Mouse (Mus musculus) monocyte, adult 2 months (primary cell): ENCODE data around the gene Gm48551.

Experiments used
- DNase-seq, 2 experiments: peaks; one replicate each; pipeline ENCODE4 v3.0.0; 2022; ENCODE audit warnings: low spot score in 2 of 2, low read depth in 1 of 2

Gm48551 gene

DNA sequence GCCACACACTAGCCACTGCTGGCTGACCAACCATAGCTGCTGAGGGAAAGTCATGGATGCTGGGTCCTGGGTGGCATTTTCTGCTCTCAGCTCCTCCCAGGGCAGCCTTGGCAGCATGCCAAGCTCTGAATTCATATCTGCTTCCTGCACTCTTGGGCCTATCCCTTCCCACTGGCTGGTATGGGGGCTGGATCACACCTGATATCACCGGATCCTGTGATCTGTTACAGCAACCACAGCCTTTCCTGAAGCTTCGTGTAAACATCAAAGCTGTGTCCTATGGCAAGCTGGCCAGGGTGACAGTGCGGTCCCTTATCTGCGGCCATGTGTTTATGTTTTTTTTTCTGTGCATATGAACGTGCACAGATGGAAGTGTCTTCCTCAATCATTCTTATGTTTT lies 2.2 kb upstream of the Gm48551 start:
- no peak for DNase-seq

DNA sequence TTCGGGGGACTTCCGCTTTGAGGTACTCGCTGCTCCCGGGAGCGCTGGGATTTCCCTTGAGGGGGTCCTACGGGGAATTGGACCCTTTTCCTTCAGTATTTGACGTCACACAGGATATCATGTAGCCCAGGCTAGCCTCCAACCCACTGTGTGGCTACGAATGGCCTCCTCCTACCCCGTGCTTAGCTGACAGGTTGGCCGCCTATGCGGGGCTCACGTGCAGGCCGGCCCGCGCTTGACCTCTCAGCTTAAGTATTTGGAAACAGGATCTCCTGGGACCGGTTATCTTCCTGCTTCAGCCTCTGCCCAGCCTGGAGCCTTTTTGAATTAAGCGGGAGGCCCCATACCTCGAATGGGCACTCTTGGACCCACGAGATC lies 328 bp downstream of the Gm48551 start:
- DNase-seq = no peak

DNA sequence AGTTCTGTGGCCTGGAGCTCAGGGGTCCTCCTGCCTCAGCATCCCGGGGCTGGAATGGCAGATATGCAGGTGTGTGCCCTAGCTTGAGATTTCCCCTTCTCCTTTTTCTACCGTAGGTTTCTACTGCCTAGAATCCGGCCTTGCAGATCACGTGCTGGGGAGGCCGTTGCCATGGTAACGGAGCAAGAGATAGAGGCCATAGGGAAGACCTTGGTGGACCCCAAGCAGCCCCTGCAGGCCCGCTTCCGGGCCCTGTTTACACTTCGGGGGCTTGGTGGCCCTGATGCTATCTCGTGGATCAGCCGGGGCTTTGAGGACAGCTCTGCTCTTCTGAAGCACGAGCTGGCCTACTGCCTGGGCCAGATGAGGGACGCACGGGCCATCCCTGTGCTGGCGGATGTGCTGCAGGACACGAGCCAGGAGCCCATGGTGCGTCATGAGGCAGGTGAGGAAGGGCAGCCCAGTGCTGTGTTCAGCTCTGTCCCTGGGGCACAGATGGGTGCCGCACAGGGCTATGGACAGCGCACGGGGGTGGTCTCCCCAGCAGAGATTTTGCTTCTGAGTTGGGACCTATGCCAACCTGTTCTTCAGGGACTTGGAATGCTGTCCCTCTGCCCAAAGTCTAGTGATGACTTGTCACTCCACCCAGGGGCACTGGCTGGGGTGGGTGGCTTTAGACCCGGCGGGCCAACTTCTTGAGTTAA lies 1.5 kb downstream of the Gm48551 start:
- DNase-seq = no peak

DNA sequence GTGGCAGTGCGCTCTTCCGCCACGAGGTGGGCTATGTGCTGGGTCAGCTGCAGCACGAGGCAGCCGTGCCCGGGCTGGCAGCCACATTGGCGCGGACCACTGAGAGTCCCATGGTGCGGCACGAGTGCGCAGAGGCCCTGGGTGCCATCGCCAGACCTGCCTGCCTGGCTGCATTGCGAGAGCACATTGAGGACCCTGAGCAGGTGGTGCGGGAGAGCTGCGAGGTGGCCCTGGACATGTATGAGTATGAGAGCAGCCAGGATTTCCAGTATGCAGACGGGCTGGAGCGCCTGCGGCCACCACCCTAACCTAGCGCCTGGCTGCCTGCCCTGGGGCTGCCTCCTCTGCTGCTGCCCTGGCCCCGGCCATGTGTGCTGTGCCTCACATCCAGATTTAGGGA lies 3.5 kb downstream of the Gm48551 start:
- no peak for DNase-seq

DNA sequence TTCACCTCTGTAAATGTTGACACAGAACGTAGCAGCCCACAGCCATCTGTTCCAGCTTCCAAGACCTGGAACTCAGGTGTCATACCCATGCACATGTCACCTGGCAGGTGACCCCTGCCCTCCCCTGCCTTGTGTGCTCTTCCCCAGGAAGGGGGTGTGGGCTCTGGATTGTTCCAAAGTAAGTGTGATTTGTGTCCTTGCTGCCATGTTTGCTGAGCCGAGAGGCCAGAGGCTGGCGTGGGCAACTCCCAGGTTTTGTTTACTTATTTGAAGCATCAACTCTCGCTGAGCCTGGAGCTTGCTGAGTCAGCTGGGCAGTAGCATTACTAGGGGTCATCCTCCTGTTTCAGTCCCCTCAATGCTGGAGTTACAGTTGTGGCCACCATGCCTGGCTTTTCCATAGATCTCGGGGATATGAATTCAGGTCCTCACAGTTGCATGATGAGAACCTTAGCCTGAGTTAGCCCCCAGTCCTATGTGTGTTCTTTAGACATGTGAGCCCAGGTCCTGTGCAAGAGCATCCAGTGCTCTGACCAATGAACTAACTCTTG lies 4.3 kb downstream of the Gm48551 start, which contains the start of gene Gm48552:
Gene Gm48552, plus strand, starts transcription at position 501 of the 551 bp plus-strand sequence.
- DNase-seq = no peak

DNA sequence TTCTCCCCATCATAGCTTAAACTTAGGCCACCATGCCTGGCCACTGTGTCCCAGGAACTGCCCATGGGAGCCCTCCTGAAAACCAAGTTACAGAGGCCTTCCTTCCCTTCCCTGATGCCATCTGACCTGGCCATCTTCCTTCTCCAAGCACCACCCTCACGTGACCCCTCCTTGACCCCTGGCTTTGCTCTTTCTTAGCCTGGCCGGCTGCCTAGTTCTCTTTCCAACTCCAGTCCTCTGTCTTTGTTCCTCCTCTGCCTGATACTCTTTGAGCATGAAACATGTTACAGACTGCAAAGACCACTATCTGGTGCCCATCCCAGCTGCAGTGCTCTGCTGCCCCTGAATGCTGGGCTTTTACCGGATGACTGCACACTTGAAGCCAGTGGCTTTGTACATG lies 5.1 kb downstream of the Gm48551 start:
- DNase-seq = no peak

DNA sequence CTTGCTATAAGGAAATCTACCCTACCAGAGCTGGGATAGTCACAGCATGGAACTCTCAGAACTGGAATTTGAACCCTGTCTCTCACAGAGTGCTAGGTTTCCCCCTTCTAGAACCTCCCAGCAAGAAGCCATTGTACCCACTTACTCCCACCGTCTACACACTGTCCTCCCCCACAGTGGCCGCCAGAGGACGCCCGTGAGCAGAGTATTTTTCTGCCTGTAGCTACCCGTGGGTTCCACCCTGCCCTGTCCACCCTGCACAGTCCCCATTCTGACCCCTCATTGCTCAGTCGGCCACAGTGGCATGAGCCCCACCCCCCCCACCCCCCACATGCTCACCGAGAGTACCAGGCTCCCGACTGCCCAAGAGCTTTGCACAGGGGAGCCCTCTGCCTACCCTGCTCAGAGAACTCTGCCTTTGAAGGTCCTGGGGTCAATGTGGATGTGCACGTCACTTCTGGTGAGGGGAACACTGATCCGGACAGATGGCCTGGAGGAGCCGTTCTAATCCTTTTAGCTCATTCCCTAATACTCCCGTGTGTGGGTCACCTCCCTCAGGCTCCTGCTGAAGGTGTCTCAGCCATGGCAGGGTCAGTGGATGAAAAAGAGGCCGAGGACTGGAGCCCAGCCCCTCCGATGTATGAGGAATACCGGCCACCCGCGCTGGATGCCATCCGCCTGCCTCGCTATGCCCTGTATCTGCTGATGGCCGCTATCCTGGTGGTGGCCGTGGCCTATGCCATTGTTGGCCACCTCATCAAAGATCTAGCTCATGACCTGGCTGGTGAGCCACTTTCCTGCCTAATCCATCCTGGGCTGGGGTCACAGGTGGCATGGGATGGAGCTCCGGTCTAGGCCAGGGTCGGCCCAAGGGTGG lies 5.8 kb downstream of the Gm48551 start:
- peak in 1 of 2 experiments; percentile 68 for DNase-seq

DNA sequence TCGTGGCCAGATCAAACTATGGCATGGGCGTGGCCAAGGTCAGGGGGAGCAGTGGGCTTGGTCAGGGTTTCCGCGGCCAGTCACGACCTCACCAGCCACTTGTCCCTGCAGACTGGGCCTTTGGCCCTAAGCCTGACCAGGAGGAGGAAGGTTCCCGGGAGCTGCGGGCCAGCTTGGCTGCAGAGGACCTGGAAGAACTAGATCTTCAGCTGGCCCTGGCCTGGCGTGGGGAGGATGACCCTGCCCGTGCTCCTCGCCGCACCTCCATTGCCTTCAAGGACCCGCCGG lies 6.4 kb downstream of the Gm48551 start:
- DNase-seq = no peak

DNA sequence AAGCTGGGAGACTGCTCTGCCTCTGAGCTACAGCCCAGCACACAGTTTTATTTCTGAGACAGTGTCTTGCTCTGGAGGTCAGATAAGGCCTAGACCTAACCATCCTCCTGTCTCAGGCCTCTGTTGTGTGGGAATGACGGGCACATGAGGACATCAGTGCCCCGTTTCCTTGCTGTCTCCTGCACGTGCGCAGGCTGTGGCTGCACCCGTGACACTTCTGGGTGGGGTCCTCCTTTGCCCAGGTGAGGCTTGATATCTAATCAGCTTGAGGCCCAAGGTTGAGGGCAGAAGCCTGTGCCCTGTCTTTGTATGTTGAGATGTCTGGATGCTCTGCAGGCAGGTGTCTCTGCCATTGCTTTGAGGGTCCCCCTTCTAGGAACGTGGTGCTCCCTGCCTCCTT lies 8.0 kb downstream of the Gm48551 start:
- DNase-seq = no peak

DNA sequence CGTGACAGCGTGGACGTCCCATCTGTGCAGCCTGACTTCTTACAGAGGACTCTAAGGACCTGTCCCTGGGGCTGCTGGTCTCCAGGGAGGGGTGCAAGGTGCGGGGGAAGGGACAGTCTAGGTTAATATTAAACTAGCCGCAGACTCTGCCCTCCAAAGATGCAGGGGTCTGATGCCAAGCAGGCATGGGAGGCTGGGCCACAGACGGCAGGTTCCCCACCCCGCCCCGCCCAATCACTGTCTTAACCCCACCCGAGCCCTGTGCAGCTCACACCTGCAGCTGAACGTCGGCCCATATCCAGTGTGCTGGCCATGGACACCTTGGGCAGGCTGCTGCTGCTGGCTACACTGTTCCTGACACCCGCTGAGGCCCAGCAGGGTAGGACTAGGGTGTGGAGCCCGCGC lies 8.5 kb downstream of the Gm48551 start, which contains the start of gene Smim24:
Gene Smim24, plus strand, starts transcription at position 271 of the 405 bp plus-strand sequence.
- DNase-seq = no peak

DNA sequence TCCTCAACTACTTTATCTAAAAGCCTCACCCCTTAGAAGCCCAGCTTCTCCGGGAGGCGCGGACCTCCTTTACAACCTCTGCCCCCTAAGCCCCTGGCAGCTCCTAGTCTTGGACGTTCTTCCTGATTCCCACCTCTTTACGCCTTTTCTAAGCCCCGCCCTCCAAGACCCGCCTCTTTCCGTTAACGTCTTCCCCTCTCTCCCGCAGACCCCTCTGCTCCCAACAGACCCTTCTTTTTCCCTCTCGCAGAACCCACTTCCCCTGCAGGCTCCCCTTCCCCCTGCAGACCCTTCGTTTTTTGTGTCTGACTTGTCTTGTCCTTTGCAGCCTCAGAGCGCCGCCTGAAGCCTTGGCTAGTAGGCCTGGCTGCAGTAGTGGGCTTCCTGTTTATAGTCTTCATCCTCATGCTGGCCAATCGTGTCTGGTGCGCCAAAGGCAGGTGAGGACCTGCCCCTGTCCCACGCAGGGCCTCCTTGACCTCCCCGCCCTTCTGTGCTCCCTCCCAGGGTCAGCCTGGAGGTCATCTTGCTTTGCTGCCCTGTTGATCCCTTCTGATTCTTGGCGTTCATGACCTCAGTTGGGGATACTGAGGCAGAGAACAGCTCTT lies 9.3 kb downstream of the Gm48551 start:
- no peak for DNase-seq

DNA sequence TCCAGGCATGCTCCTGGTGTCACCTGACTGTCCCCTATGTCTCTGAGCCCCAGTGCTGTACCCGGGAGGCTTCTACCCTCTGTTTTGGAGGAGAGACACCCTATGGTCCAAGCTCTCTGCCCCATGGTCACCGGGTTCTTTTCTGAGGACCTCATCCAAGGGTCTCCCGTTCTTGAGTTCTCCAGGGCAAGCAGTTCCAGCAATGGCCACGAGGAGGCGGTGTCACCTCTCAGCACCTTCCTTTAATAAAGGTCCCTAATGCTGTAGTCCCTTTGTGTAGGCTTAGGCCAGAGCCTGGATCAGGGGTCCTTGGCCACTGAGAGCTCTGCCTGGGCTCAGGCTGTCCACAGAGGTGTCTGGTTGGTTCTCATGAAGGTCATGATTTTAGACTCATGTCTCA lies 10.9 kb downstream of the Gm48551 start:
- peak in 1 of 2 experiments; percentile 66 for DNase-seq

DNA sequence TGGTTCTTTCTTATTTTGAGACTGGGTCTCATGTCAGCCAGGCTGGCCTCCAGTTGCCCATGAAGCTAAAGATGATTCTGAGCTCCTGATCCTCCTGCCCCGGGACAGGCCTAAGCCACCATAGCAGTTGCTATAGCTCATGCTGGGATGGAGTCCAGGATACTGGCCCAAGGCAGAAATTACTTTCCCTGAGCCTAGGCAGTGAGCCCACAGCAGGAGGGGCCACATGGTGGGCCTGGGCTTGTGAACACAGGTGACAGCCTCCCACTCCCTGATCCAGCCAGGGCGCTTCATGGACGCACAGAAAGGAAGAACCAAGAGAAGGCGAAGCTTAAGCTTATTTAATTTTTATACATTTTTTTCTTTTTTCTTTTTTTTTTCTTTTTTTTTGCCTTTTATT lies 11.6 kb downstream of the Gm48551 start:
- no peak for DNase-seq

DNA sequence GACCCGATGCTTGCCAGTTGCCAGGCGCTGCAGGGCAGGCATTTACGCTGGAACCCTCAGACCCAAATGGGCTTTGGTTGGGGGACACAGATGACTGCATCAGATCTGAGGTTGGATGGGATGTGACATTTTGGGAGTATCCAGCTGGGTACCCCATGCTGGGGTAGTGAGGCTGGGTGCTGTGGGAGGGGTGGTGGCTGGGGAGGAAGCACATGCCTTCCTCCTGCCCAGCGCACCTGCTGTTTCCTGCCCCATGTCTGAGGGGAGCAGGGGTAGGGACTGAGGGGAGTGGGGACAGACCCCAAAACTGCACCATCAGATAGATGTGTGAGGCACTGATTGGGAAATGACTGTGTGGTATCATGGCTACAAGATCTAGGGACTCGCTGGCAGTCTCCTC lies 12.5 kb downstream of the Gm48551 start:
- DNase-seq = no peak

DNA sequence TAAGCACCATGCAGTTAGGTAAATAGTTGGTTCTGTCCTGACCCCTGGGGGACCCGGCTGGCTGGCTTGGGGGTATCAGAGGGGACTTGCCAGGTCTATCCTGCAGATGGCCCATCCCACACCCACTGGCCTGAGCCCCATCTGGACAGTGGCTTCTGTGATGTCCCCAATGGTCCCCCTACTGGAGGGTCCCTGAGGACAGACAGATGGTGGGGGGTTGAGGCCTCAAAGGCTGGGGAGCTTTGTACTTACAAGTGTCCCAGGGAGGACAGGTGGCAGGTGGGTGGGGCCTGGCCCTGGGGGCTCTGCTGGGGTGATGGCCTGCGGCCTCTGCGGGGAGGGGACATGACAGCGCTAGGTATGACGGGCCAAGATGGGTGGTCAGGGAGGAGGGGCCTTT lies 15.0 kb downstream of the Gm48551 start:
- DNase-seq = no peak

DNA sequence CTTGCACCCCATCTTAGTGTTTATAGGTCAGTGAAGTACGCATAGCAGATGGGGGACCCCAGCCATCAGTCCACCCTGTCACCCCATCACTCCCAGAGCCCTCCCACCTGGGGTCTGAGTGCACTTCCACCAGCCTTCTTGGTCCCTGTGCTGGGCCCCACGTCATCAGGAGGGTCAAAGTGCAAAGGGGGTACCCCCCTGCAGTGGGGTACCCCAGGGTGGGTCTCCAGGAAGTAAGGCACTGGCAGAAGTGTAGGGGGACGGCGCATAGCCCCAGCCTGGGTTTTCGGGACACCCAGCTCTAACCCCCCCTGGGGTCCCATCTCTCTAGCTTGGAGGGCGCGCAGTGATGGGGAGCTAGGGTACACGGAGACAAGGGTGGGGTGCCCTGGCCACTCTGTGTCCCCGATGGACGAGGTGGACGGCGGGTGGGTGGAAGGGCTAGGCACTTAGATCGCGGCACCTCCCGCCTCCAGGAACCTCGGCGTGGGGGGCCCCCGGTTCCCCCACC lies 15.6 kb downstream of the Gm48551 start:
- DNase-seq = no peak

DNA sequence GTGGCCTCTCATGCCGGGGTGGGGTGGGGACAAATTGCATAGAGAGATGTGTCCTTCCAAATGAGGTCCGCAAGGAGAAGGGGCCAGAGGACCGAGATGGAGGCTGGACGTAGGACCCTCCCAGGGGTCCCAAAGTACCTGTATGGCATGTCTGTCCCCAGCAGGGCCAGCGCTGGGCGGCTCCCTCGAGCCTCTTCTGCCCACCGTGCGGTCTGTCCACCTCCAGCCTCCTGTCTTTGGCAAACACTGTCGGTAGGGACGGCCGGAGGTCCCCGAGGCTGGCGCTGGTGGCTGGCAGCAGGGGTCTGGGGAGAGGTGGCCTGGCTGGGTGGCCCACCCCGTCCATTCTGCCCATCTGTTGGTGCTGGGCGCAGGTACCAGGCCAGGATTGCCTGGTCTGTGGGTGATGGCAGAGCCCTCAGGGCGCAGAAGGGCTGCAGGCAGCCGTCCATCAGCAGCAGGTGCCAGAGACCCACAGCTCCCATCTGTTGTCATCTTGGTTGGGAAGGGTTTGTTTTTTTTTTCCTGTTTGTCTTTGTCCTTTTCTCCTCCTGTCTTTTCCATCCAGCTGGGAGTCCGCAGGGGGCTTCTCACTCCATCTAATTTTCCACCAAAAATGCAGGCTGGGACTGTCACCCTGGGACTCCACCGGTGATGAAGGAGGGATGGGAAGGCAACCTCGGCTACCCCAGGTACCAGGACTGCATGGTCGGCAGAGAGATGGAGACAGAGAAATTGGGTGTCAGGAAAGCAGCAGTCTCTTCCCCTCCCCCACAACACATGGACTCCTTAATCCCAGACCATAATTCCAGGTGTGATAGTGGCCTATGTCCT lies 16.3 kb downstream of the Gm48551 start:
- no peak for DNase-seq

DNA sequence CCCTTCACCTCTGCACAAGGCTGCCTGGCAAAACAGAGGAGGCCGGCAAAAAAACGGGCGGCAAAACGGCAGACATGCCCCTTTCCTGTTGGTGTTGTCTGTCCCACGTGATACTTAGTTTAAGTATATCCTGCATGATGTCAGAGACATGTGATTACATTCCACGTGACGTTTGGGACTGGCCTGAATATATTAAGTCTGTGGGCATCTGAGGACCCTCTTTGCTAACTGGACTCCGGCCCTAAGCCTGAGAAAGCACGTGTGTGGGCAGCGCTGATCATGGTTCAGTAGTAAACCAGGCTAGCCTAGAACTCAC lies 16.9 kb downstream of the Gm48551 start:
- DNase-seq = no peak

DNA sequence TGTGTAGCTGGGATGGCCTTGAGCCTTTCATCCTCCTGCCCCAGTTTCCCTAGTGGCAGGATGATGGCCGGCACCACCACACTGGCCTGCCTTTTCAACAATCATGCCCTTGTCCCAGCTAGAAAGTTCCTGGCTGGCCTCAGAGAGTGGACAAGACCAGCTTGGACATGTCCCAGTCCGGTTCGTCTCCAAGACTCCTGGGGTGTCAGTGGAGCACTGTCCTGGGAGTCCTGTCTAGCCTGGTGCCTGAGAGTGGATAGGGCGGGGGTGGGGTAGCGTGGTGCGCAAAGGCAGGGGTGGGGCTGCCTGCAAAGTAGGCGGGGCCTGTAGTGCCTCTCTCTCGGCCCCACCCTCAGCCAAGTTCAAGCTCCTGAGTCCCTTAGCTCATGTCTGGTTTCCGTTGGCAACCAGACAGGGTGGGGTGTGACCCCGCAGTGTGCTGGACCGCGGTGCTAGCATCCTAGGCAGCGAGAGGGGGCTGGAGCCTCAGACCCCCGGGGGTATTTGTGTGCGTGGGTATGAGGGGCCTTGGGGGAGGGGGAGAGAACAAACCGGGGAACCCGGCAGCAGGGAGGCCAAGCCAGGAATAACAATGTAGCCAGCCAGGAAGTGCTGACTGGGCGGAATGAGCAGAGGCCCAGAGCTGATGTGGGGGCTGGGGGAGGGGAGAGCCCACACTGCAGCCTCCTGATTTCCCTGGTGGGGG lies 17.4 kb downstream of the Gm48551 start:
- DNase-seq = no peak

DNA sequence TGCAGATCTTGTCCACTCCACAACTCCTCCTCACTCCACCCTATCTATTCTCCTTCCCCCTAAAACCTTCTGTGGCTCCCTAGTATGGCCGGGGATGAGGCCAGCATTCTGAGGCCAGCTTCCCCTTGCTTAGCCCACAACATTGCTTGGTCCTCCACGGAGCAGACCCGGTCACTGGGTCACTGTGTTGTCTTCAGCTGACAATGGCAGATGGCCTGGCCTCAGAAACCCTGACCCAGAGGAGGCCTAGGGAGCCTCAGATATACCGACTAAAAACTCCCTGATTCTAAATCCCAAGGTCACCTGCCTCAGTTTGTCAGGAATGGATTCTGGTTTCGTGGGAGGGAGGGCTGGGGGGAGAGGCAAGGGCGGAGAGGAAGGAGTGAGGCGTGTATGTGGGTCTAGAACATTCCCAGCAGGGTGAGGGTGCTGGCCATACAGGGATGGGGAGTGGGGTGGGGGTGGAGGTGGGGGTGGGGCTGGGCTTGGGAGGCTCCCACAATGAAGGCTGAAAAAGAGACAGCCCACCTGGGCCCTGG lies 18.0 kb downstream of the Gm48551 start:
- no peak for DNase-seq
